ENCODE assay signal across 8 mouse cellular contexts in the genomic region with DNA sequence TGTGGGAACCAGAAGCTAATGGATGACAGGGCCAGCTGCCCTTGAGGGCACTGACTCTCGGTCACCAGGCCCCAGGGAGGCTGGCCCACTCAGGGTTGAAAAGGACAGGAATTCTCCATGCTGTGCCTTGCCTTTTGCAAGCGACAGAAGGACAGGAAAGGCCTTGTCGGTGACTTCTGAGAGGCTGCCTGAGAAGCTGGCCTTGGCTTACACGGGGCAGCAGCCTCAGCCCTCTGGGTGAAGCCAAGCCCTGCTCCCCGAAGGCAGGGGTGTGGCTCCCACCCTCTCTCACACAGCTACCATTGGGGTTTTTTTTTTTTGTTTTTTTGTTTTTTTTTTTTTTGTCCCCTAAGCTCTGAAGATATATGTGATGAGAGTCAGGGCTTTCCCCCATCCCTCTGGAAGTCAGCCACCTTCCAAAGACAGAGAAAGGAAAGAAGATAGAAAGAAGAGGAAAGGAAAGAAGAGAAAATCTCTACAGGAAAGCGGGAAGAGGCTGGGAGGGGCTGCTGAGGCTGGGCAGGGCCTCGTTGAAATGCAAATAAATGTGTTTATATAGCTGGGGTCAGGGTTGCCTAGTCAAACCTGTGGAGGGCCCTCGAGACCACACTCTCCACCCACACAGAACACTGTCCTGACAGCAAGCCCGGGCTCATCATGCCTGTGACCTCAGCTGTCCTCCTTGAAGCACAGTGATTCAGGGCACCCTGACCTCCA. TPM values are rescaled to one million over a fixed set of nuclear protein-coding genes. Genes with fewer than 3 reads are reported as not detected.
DNase-seq lines count a peak whose midpoint lies in the region; ATAC-seq and TF ChIP-seq lines count a peak whose summit lies in the region.

No protein-coding gene starts in this region.

- no peak for TF ChIP-seq EP300 in liver, postnatal 0 days (IDR thresholded peaks at IDR 0.05; ENCODE audit: low read depth)

- intact Hi-C loops in left cerebral cortex, postnatal 36 days (cut with DNase I), result no loop called here

- no peaks in the 10 kb centered on the region for H3K36me3 ChIP-seq in liver, postnatal 0 days (replicated peaks; ENCODE audit: insufficient read depth, low read length)
- no peaks in the 10 kb centered on the region for H3K36me3 ChIP-seq in liver, embryonic 12.5 days
- H3K36me3 ChIP-seq in hindbrain, embryonic 14.5 days (replicated peaks; ENCODE audit: control insufficient read depth, insufficient read depth), result no peaks in the 10 kb centered on the region
- no peaks in the 10 kb centered on the region; the same call in 1 of the 2 replicates for H3K36me3 ChIP-seq in splenic B cell, adult 2 months (ENCODE audit: control insufficient read depth, insufficient read depth, low read length, poor library complexity, severe bottlenecking)

- H3K27me3 ChIP-seq in liver, postnatal 0 days (ENCODE audit: insufficient read depth, low read length), result peaks cover 35% of the 10 kb centered on the region
- peaks cover 72% of the 10 kb centered on the region for H3K27me3 ChIP-seq in liver, embryonic 12.5 days (replicated peaks)
- no peaks in the 10 kb centered on the region for H3K27me3 ChIP-seq in hindbrain, embryonic 14.5 days (ENCODE audit: control insufficient read depth, insufficient read depth, low read length)
- no peaks in the 10 kb centered on the region for H3K27me3 ChIP-seq in splenic B cell, adult 2 months (ENCODE audit: control insufficient read depth, insufficient read depth, low read length, poor library complexity, severe bottlenecking)

- H3K9me3 ChIP-seq in liver, postnatal 0 days (ENCODE audit: low read length), result no peaks in the 10 kb centered on the region
- H3K9me3 ChIP-seq in liver, embryonic 12.5 days (replicated peaks), result no peaks in the 10 kb centered on the region
- H3K9me3 ChIP-seq in hindbrain, embryonic 14.5 days (ENCODE audit: control insufficient read depth, low read length), result no peaks in the 10 kb centered on the region

- peak overlapping the region; percentile 89; the same call in 1 of the 2 replicates for H3K4me2 ChIP-seq in liver, postnatal 0 days (ENCODE audit: low read depth, low read length)
- no peak overlapping the region for H3K4me2 ChIP-seq in liver, embryonic 12.5 days
- H3K4me2 ChIP-seq in hindbrain, embryonic 14.5 days (replicated peaks), result peak overlapping the region; percentile 85

- DNase-seq in liver, postnatal 0 days, result peak; percentile 31
- peak; percentile 65 for DNase-seq in adrenal gland, postnatal 25 days
- DNase-seq in hindbrain, embryonic 14.5 days (ENCODE audit: low spot score), result no peak
- peak; percentile 74 for DNase-seq in splenic B cell, adult 2 months (ENCODE audit: low read depth, low spot score)
- DNase-seq in layer of hippocampus, postnatal 36 days, result no peak
- no peak for DNase-seq in layer of hippocampus, adult 18-20 months (ENCODE audit: low spot score in 2 of 2)
- no peak for DNase-seq in left cerebral cortex, postnatal 36 days (ENCODE audit: low spot score in 2 of 2)

- no peak for TF ChIP-seq CTCF in liver, postnatal 0 days (IDR thresholded peaks at IDR 0.05; ENCODE audit: low read depth)

- peak overlapping the region; percentile 41 for H3K27ac ChIP-seq in liver, postnatal 0 days (ENCODE audit: low read depth)
- H3K27ac ChIP-seq in liver, embryonic 12.5 days, result no peak overlapping the region
- peak overlapping the region; percentile 66; the same call in 1 of the 2 replicates for H3K27ac ChIP-seq in hindbrain, embryonic 14.5 days

- no peak for ATAC-seq in liver, postnatal 0 days
- no peak for ATAC-seq in liver, embryonic 12.5 days
- ATAC-seq in hindbrain, embryonic 14.5 days (ENCODE audit: low FRiP score), result no peak

- WGBS in liver, postnatal 0 days (ENCODE audit: insufficient replicate concordance), result 20% methylated on average over 9 of the region's 9 CpGs
- WGBS in liver, embryonic 12.5 days (ENCODE audit: insufficient replicate concordance), result 21% methylated on average over 9 of the region's 9 CpGs
- WGBS in hindbrain, embryonic 14.5 days, result 4% methylated on average over 9 of the region's 9 CpGs

- H3K4me3 ChIP-seq in liver, postnatal 0 days (ENCODE audit: low read depth, low read length), result no peak overlapping the region
- no peak overlapping the region for H3K4me3 ChIP-seq in liver, embryonic 12.5 days
- peak overlapping the region; percentile 9; the same call in 1 of the 2 replicates for H3K4me3 ChIP-seq in hindbrain, embryonic 14.5 days (replicated peaks; ENCODE audit: low read length)

- H3K9ac ChIP-seq in liver, postnatal 0 days (replicated peaks), result no peak overlapping the region; the same call in 1 of the 2 replicates
- H3K9ac ChIP-seq in liver, embryonic 12.5 days, result no peak overlapping the region
- peak overlapping the region; percentile 61 for H3K9ac ChIP-seq in hindbrain, embryonic 14.5 days

- peaks cover 18% of the 10 kb centered on the region for H3K4me1 ChIP-seq in liver, postnatal 0 days (ENCODE audit: insufficient read depth)
- peaks cover 21% of the 10 kb centered on the region for H3K4me1 ChIP-seq in liver, embryonic 12.5 days
- H3K4me1 ChIP-seq in hindbrain, embryonic 14.5 days (replicated peaks; ENCODE audit: control insufficient read depth, insufficient read depth, low read length), result peaks cover 60% of the 10 kb centered on the region

RNA-seq across cellular contexts. Expression of a gene that starts 3.6 kb away (rescaled TPM):
- polyA plus RNA-seq in liver, postnatal 0 days (2015; fragmentation: Nextera tagmentation; extraction: Ambion mirVana), result 4.0 and 5.7 TPM in 2 replicates
- 2.6 and 3.2 TPM in 2 replicates for polyA plus RNA-seq in liver, embryonic 12.5 days (2016; fragmentation: Nextera tagmentation; extraction: Ambion mirVana)
- 52.6 and 75.8 TPM in 2 replicates for total RNA-seq in adrenal gland, postnatal 25 days (2021)
- 99.4 and 106 TPM in 2 replicates for polyA plus RNA-seq in hindbrain, embryonic 14.5 days (2014; fragmentation: Nextera tagmentation; extraction: Ambion mirVana)
- 10 to 100 TPM; 79.8 to 83.2 TPM for total RNA-seq in layer of hippocampus, postnatal 36 days (2021)
- total RNA-seq in layer of hippocampus, adult 18-20 months (2021), result 10 to 100 TPM; 74.8 to 94.2 TPM
- 10 to 100 TPM; 82.3 to 99.8 TPM for total RNA-seq in left cerebral cortex, postnatal 36 days (2021)

Comparison
In these comparisons a context has a peak if more than half of its experiments do, and no peak if none do; other contexts are left out.
1. DNase-seq: peak in liver, postnatal 0 days (single experiment), adrenal gland, postnatal 25 days (single experiment) and splenic B cell, adult 2 months (single experiment); none in hindbrain, embryonic 14.5 days (single experiment), layer of hippocampus, postnatal 36 days (0 of 2), layer of hippocampus, adult 18-20 months (0 of 2) and left cerebral cortex, postnatal 36 days (0 of 2).